Mouse (Mus musculus): ENCODE results near the gene Wnt6. TPM values are rescaled to one million over a fixed set of nuclear protein-coding genes. Genes with fewer than 3 reads are reported as not detected.

Wnt6 gene
- polyA plus RNA-seq, 1 experiment from 2014 or later, result 21.2 TPM

GRCm38 (mm10) chr1:74794487-74795144 lies 22.9 kb downstream of the Wnt6 start:
- DNase-seq (ENCODE audit: low spot score) (peak; percentile 68), ATAC-seq (ENCODE audit: insufficient number of reproducible peaks, low FRiP score, low TSS enrichment, low read depth) (no peak)
- Histone ChIP-seq H3K27me3 (ENCODE audit: control insufficient read depth, insufficient read depth, low read length) (peaks cover 82% of the 10 kb centered on the region), H3K9ac (ENCODE audit: low read length) (no peak overlapping the region), H3K4me3 (ENCODE audit: low read depth, low read length) (peak overlapping the region; percentile 14), H3K4me2 (ENCODE audit: low read depth, severe bottlenecking) (peak overlapping the region; percentile 37), H3K9me3 (ENCODE audit: control insufficient read depth, low read length) (no peaks in the 10 kb centered on the region), H3K36me3 (ENCODE audit: control insufficient read depth, insufficient read depth, low read length) (no peaks in the 10 kb centered on the region), H3K4me1 (ENCODE audit: control insufficient read depth, insufficient read depth, low read length) (peaks cover 33% of the 10 kb centered on the region), H3K27ac (replicated peaks; ENCODE audit: low read depth, low read length) (no peak overlapping the region)
- 2% methylated on average over 37 of the region's 38 CpGs for WGBS

GRCm38 (mm10) chr1:74795145-74795529 lies 23.4 kb downstream of the Wnt6 start:
- Histone ChIP-seq H3K4me3 (ENCODE audit: low read depth, low read length) (no peak overlapping the region), H3K4me2 (ENCODE audit: low read depth, severe bottlenecking) (no peak overlapping the region), H3K27ac (replicated peaks; ENCODE audit: low read depth, low read length) (no peak overlapping the region), H3K9ac (ENCODE audit: low read length) (no peak overlapping the region), H3K36me3 (ENCODE audit: control insufficient read depth, insufficient read depth, low read length) (no peaks in the 10 kb centered on the region), H3K27me3 (ENCODE audit: control insufficient read depth, insufficient read depth, low read length) (peaks cover 82% of the 10 kb centered on the region), H3K4me1 (ENCODE audit: control insufficient read depth, insufficient read depth, low read length) (peaks cover 30% of the 10 kb centered on the region), H3K9me3 (ENCODE audit: control insufficient read depth, low read length) (no peaks in the 10 kb centered on the region)
- peak; percentile 40 for DNase-seq (ENCODE audit: low spot score)
- 6% methylated on average over 11 of the region's 11 CpGs for WGBS
- no peak for ATAC-seq (ENCODE audit: insufficient number of reproducible peaks, low FRiP score, low TSS enrichment, low read depth)

- no peak overlapping the region for H3K9ac ChIP-seq (ENCODE audit: low read length)
- H3K36me3 ChIP-seq (ENCODE audit: control insufficient read depth, insufficient read depth, low read length), result no peaks in the 10 kb centered on the region
- no peak overlapping the region for H3K4me2 ChIP-seq (ENCODE audit: low read depth, severe bottlenecking)
- peaks cover 24% of the 10 kb centered on the region for H3K4me1 ChIP-seq (ENCODE audit: control insufficient read depth, insufficient read depth, low read length)
- no peak overlapping the region for H3K4me3 ChIP-seq (ENCODE audit: low read depth, low read length)
- H3K27me3 ChIP-seq (ENCODE audit: control insufficient read depth, insufficient read depth, low read length), result peaks cover 81% of the 10 kb centered on the region
- H3K9me3 ChIP-seq (ENCODE audit: control insufficient read depth, low read length), result no peaks in the 10 kb centered on the region
- ATAC-seq (ENCODE audit: insufficient number of reproducible peaks, low FRiP score, low TSS enrichment, low read depth) (peak; percentile 15; the same call in 1 of the 2 replicates), DNase-seq (ENCODE audit: low spot score) (peak; percentile 73)
- no peak overlapping the region for H3K27ac ChIP-seq (replicated peaks; ENCODE audit: low read depth, low read length)
- WGBS, result 7% methylated on average over 5 of the region's 5 CpGs
These were observed 25.8 kb downstream of the Wnt6 start for GRCm38 (mm10) chr1:74797459-74797858.

- Histone ChIP-seq H3K4me1 (ENCODE audit: control insufficient read depth, insufficient read depth, low read length) (peaks cover 21% of the 10 kb centered on the region), H3K9me3 (ENCODE audit: control insufficient read depth, low read length) (no peaks in the 10 kb centered on the region), H3K4me2 (ENCODE audit: low read depth, severe bottlenecking) (peak overlapping the region; percentile 35), H3K4me3 (ENCODE audit: low read depth, low read length) (peak overlapping the region; percentile 9; the same call in 1 of the 2 replicates), H3K27ac (replicated peaks; ENCODE audit: low read depth, low read length) (no peak overlapping the region), H3K36me3 (ENCODE audit: control insufficient read depth, insufficient read depth, low read length) (no peaks in the 10 kb centered on the region), H3K9ac (ENCODE audit: low read length) (no peak overlapping the region), H3K27me3 (ENCODE audit: control insufficient read depth, insufficient read depth, low read length) (peaks cover 81% of the 10 kb centered on the region)
- WGBS, result under 1% methylated on average over 29 of the region's 29 CpGs
- DNase-seq (ENCODE audit: low spot score), result peak; percentile 29
- ATAC-seq (ENCODE audit: insufficient number of reproducible peaks, low FRiP score, low TSS enrichment, low read depth), result no peak
These were observed 28.8 kb downstream of the Wnt6 start for GRCm38 (mm10) chr1:74800424-74800888.

GRCm38 (mm10) chr1:74801631-74802140 lies 30.0 kb downstream of the Wnt6 start:
- H3K36me3 ChIP-seq (ENCODE audit: control insufficient read depth, insufficient read depth, low read length), result no peaks in the 10 kb centered on the region
- no peak for ATAC-seq (ENCODE audit: insufficient number of reproducible peaks, low FRiP score, low TSS enrichment, low read depth)
- no peak overlapping the region for H3K9ac ChIP-seq (ENCODE audit: low read length)
- peaks cover 26% of the 10 kb centered on the region for H3K4me1 ChIP-seq (ENCODE audit: control insufficient read depth, insufficient read depth, low read length)
- H3K4me2 ChIP-seq (ENCODE audit: low read depth, severe bottlenecking), result no peak overlapping the region
- no peak overlapping the region for H3K4me3 ChIP-seq (ENCODE audit: low read depth, low read length)
- DNase-seq (ENCODE audit: low spot score), result no peak
- 16% methylated on average over 6 of the region's 6 CpGs for WGBS
- peaks cover 81% of the 10 kb centered on the region for H3K27me3 ChIP-seq (ENCODE audit: control insufficient read depth, insufficient read depth, low read length)
- H3K27ac ChIP-seq (replicated peaks; ENCODE audit: low read depth, low read length), result no peak overlapping the region
- no peaks in the 10 kb centered on the region for H3K9me3 ChIP-seq (ENCODE audit: control insufficient read depth, low read length)

GRCm38 (mm10) chr1:74802795-74803656 lies 31.3 kb downstream of the Wnt6 start:
- H3K4me3 ChIP-seq (ENCODE audit: low read depth, low read length), result peak overlapping the region; percentile 38
- H3K27ac ChIP-seq (replicated peaks; ENCODE audit: low read depth, low read length), result no peak overlapping the region
- H3K9ac ChIP-seq (ENCODE audit: low read length), result no peak overlapping the region
- H3K4me2 ChIP-seq (ENCODE audit: low read depth, severe bottlenecking), result peak overlapping the region; percentile 87
- ATAC-seq (ENCODE audit: insufficient number of reproducible peaks, low FRiP score, low TSS enrichment, low read depth) (peak; percentile 11; the same call in 1 of the 2 replicates), DNase-seq (ENCODE audit: low spot score) (peak; percentile 84)
- WGBS, result under 1% methylated on average over 57 of the region's 57 CpGs
- no peaks in the 10 kb centered on the region for H3K9me3 ChIP-seq (ENCODE audit: control insufficient read depth, low read length)
- no peaks in the 10 kb centered on the region for H3K36me3 ChIP-seq (ENCODE audit: control insufficient read depth, insufficient read depth, low read length)
- peaks cover 31% of the 10 kb centered on the region for H3K4me1 ChIP-seq (ENCODE audit: control insufficient read depth, insufficient read depth, low read length)
- H3K27me3 ChIP-seq (ENCODE audit: control insufficient read depth, insufficient read depth, low read length), result peaks cover 91% of the 10 kb centered on the region

- Histone ChIP-seq H3K4me3 (ENCODE audit: low read depth, low read length) (no peak overlapping the region), H3K27ac (replicated peaks; ENCODE audit: low read depth, low read length) (no peak overlapping the region), H3K9ac (ENCODE audit: low read length) (no peak overlapping the region), H3K9me3 (ENCODE audit: control insufficient read depth, low read length) (no peaks in the 10 kb centered on the region), H3K4me2 (ENCODE audit: low read depth, severe bottlenecking) (no peak overlapping the region), H3K27me3 (ENCODE audit: control insufficient read depth, insufficient read depth, low read length) (peaks cover 89% of the 10 kb centered on the region), H3K4me1 (ENCODE audit: control insufficient read depth, insufficient read depth, low read length) (peaks cover 31% of the 10 kb centered on the region), H3K36me3 (ENCODE audit: control insufficient read depth, insufficient read depth, low read length) (no peaks in the 10 kb centered on the region)
- ATAC-seq (ENCODE audit: insufficient number of reproducible peaks, low FRiP score, low TSS enrichment, low read depth) (no peak), DNase-seq (ENCODE audit: low spot score) (no peak)
- WGBS, result 4% methylated on average over 10 of the region's 10 CpGs
These were observed 32.6 kb downstream of the Wnt6 start for GRCm38 (mm10) chr1:74804211-74804870.

GRCm38 (mm10) chr1:74805340-74805835 lies 33.7 kb downstream of the Wnt6 start:
- Histone ChIP-seq H3K9ac (ENCODE audit: low read length) (no peak overlapping the region), H3K4me1 (ENCODE audit: control insufficient read depth, insufficient read depth, low read length) (peaks cover 28% of the 10 kb centered on the region), H3K4me3 (ENCODE audit: low read depth, low read length) (no peak overlapping the region), H3K4me2 (ENCODE audit: low read depth, severe bottlenecking) (no peak overlapping the region), H3K27ac (replicated peaks; ENCODE audit: low read depth, low read length) (no peak overlapping the region), H3K27me3 (ENCODE audit: control insufficient read depth, insufficient read depth, low read length) (peaks cover 80% of the 10 kb centered on the region), H3K9me3 (ENCODE audit: control insufficient read depth, low read length) (no peaks in the 10 kb centered on the region), H3K36me3 (ENCODE audit: control insufficient read depth, insufficient read depth, low read length) (no peaks in the 10 kb centered on the region)
- WGBS, result 15% methylated on average over 4 of the region's 4 CpGs
- no peak for ATAC-seq (ENCODE audit: insufficient number of reproducible peaks, low FRiP score, low TSS enrichment, low read depth)
- no peak for DNase-seq (ENCODE audit: low spot score)
